Mouse (Mus musculus) frontal cortex, adult (tissue): ENCODE data around the gene Slx4ip.
A peak's percentile ranks its signal among the peaks of the same experiment; 100 is the strongest.

ENCODE experiments used
- ATAC-seq: cut with Nextera tagmentation; 2 replicates; pipeline ENCODE4 v1.9.2; 2017; ENCODE audit warnings: mild to moderate bottlenecking, moderate library complexity, mixed read lengths; ENCODE audit not compliant: low TSS enrichment

The Slx4ip gene

DNA sequence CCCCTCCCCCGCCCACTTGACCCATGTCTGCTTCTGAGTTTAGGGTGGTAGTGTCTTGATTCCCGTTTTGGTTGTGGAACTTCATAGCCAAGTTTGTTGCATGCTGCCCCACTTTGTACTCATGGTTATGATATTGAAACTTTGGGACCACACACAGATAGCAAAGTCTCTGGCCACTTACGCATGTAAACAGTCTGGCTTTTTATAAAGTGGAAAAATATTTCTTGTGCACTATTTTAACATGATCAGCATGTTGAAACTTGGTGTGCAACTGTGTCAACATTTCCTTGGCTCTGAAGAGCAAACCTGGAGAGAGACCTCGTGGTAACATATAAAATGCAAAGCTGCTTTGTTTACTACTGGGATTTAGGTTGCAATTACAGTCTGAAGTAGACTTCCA lies 56.5 kb downstream of the Slx4ip start:
- ATAC-seq: no peak

DNA sequence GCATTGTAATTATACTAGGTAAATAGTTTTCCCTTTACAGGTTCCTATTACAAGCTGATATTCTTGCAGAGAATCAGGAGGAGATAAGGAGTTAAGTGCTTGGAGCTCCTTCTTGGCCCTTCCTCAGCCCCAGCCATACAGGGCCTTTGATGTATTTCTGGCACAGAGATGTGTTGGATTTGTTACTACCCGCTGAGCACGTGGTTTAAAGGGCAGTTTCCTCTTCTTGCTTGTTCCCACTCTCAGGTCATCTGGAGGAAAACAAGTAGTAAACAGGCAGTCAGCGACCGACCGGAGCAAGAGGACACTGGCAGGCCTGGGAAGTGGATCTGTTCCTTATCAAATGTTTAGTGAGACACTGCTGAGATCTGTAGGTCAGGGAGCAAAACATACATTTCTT lies 56.9 kb downstream of the Slx4ip start:
- no peak for ATAC-seq

DNA sequence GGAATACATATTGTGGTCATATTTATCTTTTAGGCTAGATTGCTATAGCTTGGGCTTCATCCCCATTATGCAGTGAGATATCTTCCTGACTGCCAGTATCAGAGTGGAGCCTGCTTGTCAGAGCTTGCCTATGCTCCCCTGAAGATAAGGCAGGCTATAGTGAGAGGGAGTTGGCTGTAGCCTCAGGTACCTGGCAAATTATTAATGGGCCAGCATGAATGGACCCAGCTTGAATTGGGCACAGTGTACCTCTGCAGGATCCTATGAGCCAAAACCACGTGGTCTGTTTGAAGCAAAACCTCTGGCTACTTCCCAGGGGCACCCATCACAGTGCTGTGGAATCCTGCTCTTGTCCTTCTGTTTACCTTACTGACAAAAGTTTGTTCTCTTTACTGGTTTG lies 61.2 kb downstream of the Slx4ip start:
- ATAC-seq: no peak

DNA sequence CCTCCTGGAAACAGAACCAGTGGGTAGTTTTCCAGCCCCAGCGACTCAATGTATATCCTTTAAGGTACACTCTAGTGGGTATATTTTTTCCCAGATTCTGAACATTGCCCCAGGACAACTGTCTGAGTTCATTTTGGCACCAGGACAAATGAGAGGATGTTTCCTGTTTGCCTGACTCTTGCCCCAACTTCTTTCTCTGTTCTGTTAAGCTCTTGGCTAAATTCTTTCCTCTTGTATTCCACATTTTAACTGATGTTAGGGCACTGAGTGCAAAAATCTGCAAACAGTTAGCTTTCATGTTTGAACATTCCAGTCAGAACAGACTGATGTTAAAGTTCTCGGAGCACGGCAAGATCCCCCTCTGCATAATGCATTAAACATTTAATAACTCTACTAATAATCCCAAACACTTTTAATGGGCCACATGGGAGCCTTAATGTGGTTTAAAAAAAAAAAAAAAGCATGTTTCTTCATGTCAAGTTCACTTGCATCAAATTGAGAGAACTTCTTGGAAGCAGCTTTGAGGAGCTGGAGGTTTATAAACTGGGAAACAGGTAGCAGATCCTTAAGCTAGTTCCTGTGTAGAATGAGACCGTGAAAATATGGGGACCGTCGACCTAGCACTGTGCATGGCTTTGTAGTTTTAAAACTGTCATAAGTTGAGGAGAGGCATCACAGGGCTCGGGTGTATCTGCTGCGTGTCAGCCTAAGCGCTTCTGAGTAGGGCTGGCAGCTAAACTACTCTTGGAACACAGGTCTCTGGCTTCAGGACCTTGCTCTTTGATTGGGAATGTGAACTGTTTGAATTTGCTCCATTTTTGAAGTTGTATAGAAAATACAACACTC lies 64.9 kb downstream of the Slx4ip start:
- no peak for ATAC-seq

DNA sequence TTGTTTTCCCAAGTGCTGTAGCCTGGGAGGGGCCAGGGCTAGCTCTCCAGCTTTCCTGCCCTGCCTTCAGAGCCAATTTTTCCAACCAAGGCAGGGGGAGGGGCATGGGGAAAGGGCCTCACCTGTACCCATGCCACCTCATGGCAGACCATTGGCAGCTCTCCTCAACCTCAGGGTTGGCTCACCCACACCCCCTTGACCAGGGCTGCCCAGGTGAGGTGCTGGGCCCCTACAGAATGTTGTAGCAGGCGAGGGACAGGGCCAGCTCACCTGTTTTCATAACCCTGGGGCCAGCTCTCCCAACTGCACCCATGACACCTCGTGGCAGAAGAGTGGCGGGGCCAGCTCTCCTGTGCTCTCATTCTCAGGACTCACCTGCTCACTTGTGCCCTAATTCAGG lies 67.7 kb downstream of the Slx4ip start:
- ATAC-seq: no peak

DNA sequence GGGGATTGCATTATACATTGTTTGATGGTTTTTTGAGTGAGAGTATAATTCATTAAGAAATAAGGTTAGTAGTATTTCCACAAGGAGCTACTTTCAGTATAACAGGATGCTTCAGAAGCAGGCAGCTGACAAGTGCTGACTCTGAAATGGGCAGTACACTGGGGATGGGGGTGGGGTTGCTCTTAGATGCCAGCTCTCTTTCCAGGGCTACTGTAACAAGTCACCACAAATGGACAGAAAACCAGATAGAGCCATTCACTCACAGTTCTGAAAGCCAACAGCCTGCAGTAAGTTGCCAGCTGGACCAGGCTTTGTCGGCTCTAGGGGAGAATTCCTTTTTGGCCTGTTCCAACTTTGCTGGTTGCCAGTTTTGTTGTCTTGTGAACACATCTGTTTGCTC lies 84.8 kb downstream of the Slx4ip start:
- ATAC-seq: no peak

DNA sequence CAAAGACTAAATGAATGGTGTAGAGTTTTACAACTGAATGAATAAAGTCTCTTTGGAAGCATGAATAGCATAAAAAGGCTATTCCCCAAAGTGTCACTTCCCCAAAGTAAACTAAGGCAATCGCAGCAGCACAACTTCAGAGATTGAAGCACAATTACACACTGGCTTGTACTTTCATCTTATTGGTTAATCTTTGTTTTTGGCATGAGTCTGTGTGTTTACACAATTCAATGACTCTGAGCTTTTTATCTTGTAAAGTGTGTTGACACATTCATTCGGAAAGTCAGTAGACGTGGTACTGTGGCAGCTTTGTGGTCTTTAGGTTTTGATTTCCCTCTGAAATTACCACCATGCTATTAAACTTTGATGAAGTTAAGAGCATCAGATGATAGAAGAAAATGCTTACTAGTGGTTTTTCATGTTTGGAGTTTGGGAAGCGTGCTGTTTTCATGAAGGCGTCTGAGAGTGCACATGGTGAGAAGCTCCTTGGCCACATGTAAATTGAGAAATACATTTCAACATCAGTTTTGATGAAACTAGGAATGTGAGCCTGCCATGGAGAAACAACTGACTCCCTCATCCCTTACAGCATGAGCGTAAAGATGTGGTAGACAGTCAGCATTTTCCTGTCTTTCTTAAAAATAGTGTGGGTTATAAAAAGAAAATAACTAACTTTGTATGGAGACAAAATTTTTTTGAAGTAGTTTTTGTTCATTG lies 88.2 kb downstream of the Slx4ip start:
- ATAC-seq: no peak

DNA sequence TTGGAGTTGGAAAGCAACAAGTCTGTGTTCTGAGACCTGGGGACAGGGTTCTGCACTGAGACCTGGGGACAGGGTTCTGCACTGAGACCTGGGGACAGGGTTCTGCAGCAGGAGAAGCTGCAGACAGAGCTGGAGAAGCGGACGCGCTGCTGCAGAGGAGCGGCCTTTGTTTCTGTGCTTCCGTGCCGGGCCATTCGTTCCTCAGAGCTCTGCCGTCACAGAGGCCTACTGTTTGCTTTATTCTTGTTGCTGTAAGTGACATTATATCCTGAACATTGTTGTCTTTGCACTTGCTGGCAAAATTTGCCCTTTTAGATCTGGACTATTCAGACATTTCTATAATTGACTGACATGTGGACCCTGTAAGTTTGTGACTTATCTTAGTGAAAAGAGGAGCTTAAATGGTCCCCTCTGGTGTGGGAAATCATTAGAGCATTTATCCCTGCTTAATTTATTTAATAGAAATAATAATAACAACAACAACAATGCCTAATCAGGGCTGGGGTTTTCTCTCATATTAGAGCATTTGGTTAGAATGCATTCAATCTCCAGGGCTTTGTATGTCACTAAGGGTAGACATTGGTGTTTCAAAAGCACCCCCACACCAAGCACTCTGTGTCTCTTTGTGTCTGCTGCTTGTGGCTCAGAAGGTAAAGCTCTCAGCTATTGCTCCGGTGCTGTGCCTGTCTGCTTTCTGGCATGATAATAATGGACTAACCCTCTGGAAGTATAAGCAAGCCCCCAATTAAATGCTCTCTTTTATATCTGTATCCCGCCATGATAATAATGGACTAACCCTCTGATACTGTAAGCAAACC lies 90.3 kb downstream of the Slx4ip start:
- ATAC-seq: no peak

DNA sequence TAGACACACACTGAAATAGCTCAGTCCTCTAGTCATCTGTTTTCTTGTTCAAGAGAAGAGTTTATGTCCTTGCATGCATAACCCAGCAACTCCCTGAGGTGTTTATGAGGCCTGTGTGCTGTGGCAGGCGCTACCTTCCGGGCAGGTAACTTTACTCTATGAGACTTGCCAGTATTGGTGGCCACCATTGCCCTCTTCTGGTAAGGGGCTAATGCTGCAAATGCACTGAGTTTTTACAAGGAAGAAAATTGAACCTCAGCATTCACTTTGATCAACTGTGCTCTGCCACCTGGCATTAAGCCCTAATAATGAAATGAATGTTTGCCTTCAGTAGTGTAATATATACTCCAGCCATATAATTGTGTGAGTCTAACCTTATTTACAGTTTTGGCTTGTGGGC lies 92.9 kb downstream of the Slx4ip start:
- ATAC-seq: no peak

DNA sequence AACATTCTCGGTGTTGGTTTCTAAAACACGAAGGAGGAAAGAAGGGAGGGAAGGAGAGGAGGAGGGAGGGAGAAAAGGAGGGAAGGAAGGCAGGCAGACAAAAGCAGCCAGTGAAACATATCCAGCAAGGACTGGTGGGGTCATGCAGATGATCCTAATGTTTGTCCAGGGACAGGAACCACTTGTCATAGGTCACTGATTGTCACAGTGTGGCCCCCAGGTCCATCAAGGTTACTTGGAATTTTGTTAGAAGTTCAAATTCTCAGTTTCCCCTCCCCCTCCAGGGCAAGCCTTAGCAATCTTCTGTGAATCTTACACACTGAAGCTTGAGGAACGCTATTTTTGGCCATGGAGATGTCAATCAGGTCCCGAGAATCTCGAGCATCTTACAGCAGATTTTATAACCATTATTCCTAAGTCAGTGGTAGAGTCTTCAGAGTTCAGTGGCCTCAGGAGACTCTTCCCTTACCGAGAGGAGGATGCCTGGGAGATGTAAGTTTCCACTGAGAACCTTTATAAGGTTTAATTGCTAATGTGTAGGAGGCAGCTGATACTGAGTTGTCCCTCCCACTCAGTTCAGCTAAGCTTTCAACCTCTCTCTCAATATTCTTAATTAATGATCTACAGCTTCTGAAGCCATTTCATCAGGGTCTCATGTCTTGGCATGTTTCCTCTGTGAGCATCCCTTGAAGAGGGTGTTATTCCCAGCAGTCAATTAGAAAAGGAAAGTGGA lies 95.1 kb downstream of the Slx4ip start:
- ATAC-seq: no peak

DNA sequence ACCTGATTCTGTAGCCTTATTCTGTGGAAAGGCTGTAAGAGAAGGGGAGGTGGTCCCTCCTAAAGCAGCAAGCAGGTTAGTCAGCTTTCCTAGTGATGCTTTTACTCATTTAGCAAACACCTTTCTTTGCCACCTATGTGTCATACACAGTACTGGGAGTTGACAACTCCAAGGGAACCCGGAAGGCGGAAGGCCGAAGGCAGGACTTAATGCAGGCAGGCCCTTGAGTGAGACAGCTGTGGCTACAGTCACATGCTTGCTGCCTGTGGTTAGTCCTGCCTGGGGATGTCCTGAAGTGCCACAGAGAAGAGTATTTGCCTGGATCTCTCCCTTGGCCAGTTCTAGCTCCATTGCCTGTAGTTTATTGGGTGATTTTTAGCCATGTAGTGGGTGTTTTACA lies 102.1 kb downstream of the Slx4ip start:
- ATAC-seq: 0 out of 2 replicates have a peak, but pooled peaks have one; percentile 28

DNA sequence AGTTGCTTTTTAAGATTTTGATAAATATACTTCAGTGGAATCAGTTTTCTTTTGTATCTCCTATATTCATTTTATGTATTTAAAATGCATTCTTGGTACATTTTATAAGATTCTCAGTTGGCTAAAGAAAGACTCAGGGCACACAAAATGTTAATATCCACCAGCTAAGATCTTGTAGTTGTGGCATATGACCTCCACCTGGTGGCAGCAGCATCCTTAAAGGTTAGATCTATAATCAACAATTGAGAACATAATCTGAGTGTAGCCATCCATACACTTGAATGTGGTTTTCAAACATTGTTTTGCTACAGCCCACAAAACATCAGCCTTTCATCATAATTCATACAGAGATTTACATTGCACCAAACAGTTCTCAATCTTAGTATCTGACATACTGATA lies 106.1 kb downstream of the Slx4ip start:
- ATAC-seq: no peak

DNA sequence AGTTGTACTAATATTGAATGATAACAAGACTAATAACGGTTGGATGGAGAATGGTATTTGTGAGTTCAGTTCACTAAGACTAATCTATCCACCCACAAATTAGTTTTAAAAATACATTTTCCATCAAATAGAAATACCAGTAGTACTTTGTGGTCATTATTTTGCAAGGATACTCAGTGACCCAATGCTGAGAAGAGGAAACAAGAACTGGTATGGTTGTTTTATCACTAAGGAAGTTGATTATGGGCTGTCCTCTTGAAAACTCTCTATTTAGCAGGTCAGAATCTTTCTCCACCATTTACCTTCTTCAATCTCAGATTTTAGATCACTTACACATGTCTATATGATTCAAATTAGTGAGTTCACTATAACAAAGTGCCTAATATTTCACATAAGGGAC lies 111.0 kb downstream of the Slx4ip start:
- no peak for ATAC-seq

DNA sequence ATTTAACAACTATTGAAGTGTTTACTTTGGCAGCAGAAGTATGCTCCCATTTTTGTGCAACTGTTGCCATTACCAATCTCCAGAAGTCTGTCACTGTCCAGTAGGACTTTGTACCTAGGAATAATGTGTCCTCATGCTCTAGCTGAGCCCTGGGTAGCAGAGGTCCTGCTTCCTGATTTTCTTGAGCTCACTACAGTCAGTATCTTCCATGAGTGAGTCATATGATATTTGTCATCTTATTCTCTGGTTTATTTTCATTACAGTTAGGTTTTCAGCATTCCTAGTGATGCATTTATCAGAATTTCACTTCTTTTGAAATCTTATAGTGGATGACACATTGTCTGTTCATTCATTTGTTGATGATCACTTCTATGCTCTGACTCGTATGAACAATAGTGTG lies 115.6 kb downstream of the Slx4ip start:
- no peak for ATAC-seq

DNA sequence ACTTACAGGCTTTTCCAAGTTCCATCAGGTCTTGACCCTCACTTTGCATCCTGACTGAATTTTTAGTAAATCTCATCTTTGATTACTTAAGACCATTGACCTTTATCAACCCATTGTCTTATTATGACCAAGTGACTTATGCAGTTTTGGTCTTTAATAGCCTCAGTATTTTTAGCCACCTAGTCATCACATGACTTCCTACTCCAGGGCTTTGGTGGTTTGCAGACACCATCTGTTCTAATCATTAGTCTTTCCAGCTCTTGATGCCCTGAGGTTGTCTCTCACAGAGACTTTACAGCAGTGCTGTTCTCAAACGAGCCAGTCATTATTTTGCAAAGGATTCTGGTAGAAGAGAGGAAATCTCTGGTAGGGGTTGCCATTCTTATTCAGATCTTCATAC lies 121.0 kb downstream of the Slx4ip start:
- ATAC-seq: no peak

DNA sequence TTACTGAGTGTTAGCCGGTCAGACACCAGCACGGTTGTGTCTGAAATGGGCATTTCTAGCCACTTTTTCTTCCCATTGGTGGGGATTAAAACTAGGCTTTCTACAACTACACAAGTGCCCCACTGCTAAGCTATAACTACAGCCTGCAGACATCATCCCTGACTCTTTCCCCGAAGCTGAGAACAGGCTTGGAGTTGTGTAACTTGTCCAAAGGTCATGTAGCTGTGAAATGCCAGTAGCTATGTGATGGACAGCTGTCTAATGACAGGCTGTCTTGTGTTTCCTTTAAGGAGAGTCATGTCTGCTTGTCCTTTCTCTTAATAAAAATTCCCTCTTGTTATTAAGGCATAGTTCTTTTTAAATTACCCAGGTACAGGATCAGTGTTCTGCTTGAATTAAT lies 122.1 kb downstream of the Slx4ip start:
- no peak for ATAC-seq

DNA sequence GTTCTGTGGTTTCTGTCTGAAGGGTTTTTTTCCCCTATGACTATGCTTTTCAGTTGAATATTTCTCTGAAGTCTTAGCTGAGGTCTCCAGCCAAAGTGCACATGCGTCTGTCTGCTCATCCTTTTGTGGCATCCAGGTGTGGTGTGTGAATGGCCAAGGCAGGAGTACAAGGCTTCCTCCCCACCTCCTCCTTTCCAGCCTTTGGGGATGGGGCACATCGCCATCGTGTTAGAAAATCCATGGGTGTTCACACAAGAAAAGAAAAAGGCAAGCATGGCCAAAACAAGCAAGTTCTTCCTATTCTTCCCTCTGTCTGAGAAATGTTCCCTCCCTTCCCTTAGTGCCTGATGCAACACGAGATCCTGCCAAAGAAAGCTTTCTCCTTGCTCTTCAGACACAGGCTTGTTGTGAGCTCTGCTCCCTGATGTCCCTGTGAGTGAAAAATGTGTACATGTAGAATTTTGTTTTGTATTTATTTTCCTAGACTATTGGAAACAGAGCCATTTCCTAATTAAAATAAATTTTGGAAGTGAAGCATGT lies 122.9 kb downstream of the Slx4ip start:
- ATAC-seq: no peak

DNA sequence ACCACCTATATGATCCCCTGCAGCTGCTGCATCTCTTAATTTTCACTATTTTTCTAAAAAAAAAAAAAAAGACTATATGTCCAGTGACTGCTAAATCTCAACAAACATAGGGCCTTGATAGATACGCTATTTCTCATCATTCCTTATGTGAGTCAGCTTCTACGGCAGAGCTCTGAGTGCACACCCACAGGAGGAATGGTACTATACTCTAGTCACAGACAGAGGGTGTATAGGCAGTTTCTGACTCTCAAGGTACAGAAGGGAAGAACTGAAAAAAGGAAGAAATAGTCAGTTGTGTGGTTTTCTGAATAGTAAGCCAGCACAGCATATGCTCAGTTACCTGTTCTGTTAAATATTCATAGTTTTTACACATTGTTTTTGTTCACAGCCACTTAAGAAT lies 123.4 kb downstream of the Slx4ip start:
- ATAC-seq: peak; percentile 97

DNA sequence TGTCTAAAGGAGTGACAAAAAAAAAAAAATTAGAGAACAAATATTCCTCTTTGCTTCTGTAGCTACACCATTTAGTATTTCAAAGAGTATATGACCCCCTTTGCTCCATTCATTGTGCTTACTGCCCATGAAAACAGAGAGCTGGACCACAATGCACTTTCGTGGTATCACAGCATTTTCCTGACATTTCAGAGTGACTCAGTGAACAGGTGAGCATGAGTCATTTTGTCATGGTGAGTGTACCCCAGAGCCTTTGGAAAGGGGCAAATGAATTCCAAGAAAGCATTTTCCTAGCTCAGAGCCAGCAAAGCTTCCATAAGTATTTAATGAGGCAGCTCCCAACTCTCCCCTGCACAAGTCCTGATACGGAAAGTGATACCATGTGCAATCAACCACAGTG lies 153.1 kb downstream of the Slx4ip start:
- ATAC-seq: no peak

DNA sequence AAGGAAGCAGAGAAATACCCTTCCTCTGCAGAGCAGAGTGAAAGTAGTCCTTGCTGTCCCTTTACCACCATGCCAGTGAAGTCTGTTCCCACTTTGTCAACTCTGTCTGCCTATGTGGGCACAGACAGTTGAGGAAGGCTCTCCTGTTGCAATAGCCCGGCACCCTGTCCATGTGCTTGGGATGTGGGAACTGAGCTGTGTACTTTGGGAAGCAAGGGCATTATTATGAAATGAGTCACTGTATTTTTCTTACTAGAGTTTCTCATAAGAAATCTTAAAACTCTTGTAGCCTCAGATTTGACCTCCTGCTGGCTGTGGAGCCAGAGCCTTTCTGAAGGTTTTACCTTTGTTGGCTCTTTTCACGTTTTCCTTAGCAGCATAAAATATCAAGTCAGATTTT lies 158.3 kb downstream of the Slx4ip start:
- ATAC-seq: no peak

DNA sequence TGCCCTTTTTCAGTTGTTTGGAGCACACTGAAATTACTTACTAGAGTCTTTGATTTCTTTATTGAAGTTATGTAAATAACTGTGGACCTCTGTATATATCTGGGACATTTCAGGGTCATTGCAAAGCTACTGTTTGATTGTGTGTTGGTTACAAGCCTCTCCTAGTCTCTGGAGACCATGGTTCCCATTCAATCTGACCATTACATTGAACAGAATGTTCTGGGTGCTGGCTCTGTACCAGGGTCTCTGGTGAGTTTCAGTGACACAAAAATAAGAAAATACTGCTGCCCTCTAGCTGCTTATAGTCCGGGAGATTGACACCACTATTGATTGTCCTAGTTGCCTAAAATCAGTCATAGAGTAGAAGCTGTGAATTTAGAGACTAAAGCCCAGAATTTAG lies 158.9 kb downstream of the Slx4ip start:
- ATAC-seq: no peak

DNA sequence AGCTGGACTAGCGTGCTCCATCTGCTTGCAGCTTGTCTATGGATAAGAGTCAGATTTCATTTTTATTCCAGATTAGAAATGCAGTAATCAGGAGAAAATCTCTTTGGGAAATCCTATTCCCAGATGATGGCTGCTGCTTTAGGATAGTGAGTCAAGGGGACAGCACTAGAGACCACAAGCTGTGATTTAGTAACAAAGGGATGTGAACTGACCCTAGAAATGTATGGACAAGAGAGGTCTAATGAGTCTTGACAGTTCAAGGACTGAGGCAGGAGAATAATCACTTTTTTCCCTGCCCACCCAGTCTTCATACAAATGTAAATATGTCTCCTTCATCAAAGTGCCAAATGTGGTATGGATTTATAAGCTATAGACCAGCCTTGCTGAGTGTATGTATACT lies 172.8 kb downstream of the Slx4ip start:
- ATAC-seq: no peak
